Mouse (Mus musculus) hindbrain, embryonic 13.5 days (tissue): ENCODE measurements around the gene Bpgm. TPM values are rescaled to one million over a fixed set of nuclear protein-coding genes. Genes with fewer than 3 reads are reported as not detected.

Experiments
- ATAC-seq: fragments of 200-750 bp; cut with Nextera tagmentation; 2 replicates; pipeline ENCODE4 v1.8.0; 2017; ENCODE audit warnings: moderate TSS enrichment; ENCODE audit not compliant: low FRiP score
- H3K27ac ChIP-seq: fragments of 300-500 bp; sonication (generic); 2 replicates; pipeline ENCODE4 v1.5.1; 2015; ENCODE audit warnings: inconsistent platforms, mild to moderate bottlenecking, moderate library complexity
- H3K27me3 ChIP-seq: fragments of 300-500 bp; sonication (generic); 2 replicates; pipeline ENCODE4 v1.6.1; 2015; ENCODE audit warnings: mild to moderate bottlenecking, inconsistent platforms
- H3K36me3 ChIP-seq: fragments of 300-500 bp; sonication (generic); 2 replicates; pipeline ENCODE4 v1.6.1; 2015; ENCODE audit warnings: mild to moderate bottlenecking, inconsistent platforms
- H3K4me1 ChIP-seq: fragments of 300-500 bp; sonication (generic); replicated peaks from 2 replicates; pipeline ENCODE4 v1.6.1; 2015; ENCODE audit warnings: inconsistent platforms
- H3K4me2 ChIP-seq: fragments of 300-500 bp; sonication (generic); 2 replicates; pipeline ENCODE4 v1.6.1; 2015; ENCODE audit warnings: inconsistent platforms, mild to moderate bottlenecking, moderate library complexity
- H3K4me3 ChIP-seq: fragments of 300-500 bp; sonication (generic); 2 replicates; pipeline ENCODE4 v1.5.1; 2015; ENCODE audit warnings: mild to moderate bottlenecking, inconsistent platforms
- H3K9ac ChIP-seq: fragments of 300-500 bp; sonication (generic); 2 replicates; pipeline ENCODE4 v1.6.1; 2015; ENCODE audit warnings: mild to moderate bottlenecking, inconsistent platforms
- H3K9me3 ChIP-seq: fragments of 300-500 bp; sonication (generic); 2 replicates; pipeline ENCODE4 v1.6.1; 2016; ENCODE audit warnings: inconsistent platforms
- WGBS: fragments of 180-500 bp; shearing (Covaris S2); methylation state at CpG from one replicate; pipeline ENCODE4 v1.1.7; 2015; 5-methylcytosine and 5-hydroxymethylcytosine counted together
- polyA plus RNA-seq: library from polyadenylated mRNA; unstranded; fragments of >200 nt; fragmentation: Nextera tagmentation; extraction: Ambion mirVana; gene quantifications from 2 replicates; pipeline ENCODE4 v1.2.1, GENCODE M21; 2015

Bpgm gene
- polyA plus RNA-seq, 1 experiment from 2014 or later, result 88.0 TPM

GRCm38 (mm10) chr6:34495140-34495551 lies 19.1 kb downstream of the Bpgm start:
- Histone ChIP-seq H3K36me3 (peaks cover 9% of the 10 kb centered on the region; the same call in 1 of the 2 replicates), H3K9ac (no peak overlapping the region), H3K4me1 (peaks cover 21% of the 10 kb centered on the region), H3K4me2 (no peak overlapping the region), H3K9me3 (no peaks in the 10 kb centered on the region), H3K27me3 (no peaks in the 10 kb centered on the region), H3K4me3 (no peak overlapping the region), H3K27ac (peak overlapping the region; percentile 3; the same call in 1 of the 2 replicates)
- ATAC-seq, result no peak
- 72% methylated on average over 7 of the region's 7 CpGs for WGBS

GRCm38 (mm10) chr6:34497991-34498625 lies 22.1 kb downstream of the Bpgm start:
- Histone ChIP-seq H3K4me2 (no peak overlapping the region), H3K9me3 (no peaks in the 10 kb centered on the region), H3K4me3 (no peak overlapping the region), H3K36me3 (peaks cover 6% of the 10 kb centered on the region; the same call in 1 of the 2 replicates), H3K27me3 (no peaks in the 10 kb centered on the region), H3K27ac (no peak overlapping the region), H3K9ac (no peak overlapping the region), H3K4me1 (peaks cover 22% of the 10 kb centered on the region)
- ATAC-seq, result no peak
- WGBS, result 76% methylated on average over 5 of the region's 5 CpGs

GRCm38 (mm10) chr6:34502291-34502690 lies 26.3 kb downstream of the Bpgm start:
- Histone ChIP-seq H3K4me3 (no peak overlapping the region), H3K9ac (no peak overlapping the region), H3K4me2 (no peak overlapping the region), H3K36me3 (peaks cover 22% of the 10 kb centered on the region), H3K27me3 (no peaks in the 10 kb centered on the region), H3K27ac (no peak overlapping the region), H3K9me3 (no peaks in the 10 kb centered on the region), H3K4me1 (peaks cover 8% of the 10 kb centered on the region)
- ATAC-seq, result no peak
- 82% methylated on average over 7 of the region's 7 CpGs for WGBS

GRCm38 (mm10) chr6:34505957-34506356 lies 29.9 kb downstream of the Bpgm start:
- 77% methylated on average over 11 of the region's 11 CpGs for WGBS
- no peak for ATAC-seq
- H3K27ac ChIP-seq, result 0 out of 2 replicates have a peak overlapping the region, but pooled peaks have one; percentile 6

GRCm38 (mm10) chr6:34507581-34507980 lies 31.6 kb downstream of the Bpgm start:
- H3K36me3 ChIP-seq, result peaks cover 24% of the 10 kb centered on the region
- H3K27me3 ChIP-seq, result no peaks in the 10 kb centered on the region
- no peaks in the 10 kb centered on the region for H3K9me3 ChIP-seq
- H3K27ac ChIP-seq, result no peak overlapping the region
- H3K4me2 ChIP-seq, result no peak overlapping the region
- H3K4me3 ChIP-seq, result no peak overlapping the region
- H3K9ac ChIP-seq, result no peak overlapping the region
- no peaks in the 10 kb centered on the region for H3K4me1 ChIP-seq
- WGBS, result 94% methylated on average over 4 of the region's 4 CpGs
- ATAC-seq, result no peak

More at GRCm38 (mm10) chr6:34505957-34506356, 29.9 kb downstream of the Bpgm start:
- H3K4me3 ChIP-seq, result no peak overlapping the region
- H3K4me2 ChIP-seq, result no peak overlapping the region
- 0 out of 2 replicates have a peak, but pooled peaks cover 4% of the 10 kb centered on the region for H3K4me1 ChIP-seq
- no peaks in the 10 kb centered on the region for H3K27me3 ChIP-seq
- no peak overlapping the region for H3K9ac ChIP-seq
- peaks cover 24% of the 10 kb centered on the region for H3K36me3 ChIP-seq
- H3K9me3 ChIP-seq, result no peaks in the 10 kb centered on the region

- no peaks in the 10 kb centered on the region for H3K27me3 ChIP-seq
- H3K4me2 ChIP-seq, result no peak overlapping the region
- no peak for ATAC-seq
- H3K4me3 ChIP-seq, result no peak overlapping the region
- WGBS, result 97% methylated on average over 4 of the region's 4 CpGs
- peaks cover 24% of the 10 kb centered on the region for H3K36me3 ChIP-seq
- no peak overlapping the region for H3K9ac ChIP-seq
- no peaks in the 10 kb centered on the region for H3K9me3 ChIP-seq
- H3K27ac ChIP-seq, result no peak overlapping the region
- H3K4me1 ChIP-seq, result no peaks in the 10 kb centered on the region
Observed at GRCm38 (mm10) chr6:34508016-34508415, 32.0 kb downstream of the Bpgm start.

- Histone ChIP-seq H3K27ac (no peak overlapping the region), H3K4me2 (no peak overlapping the region), H3K9ac (no peak overlapping the region), H3K36me3 (peaks cover 11% of the 10 kb centered on the region), H3K27me3 (no peaks in the 10 kb centered on the region), H3K4me1 (no peaks in the 10 kb centered on the region), H3K9me3 (no peaks in the 10 kb centered on the region), H3K4me3 (no peak overlapping the region)
- ATAC-seq, result no peak
- WGBS, result 95% methylated on average over 5 of the region's 5 CpGs
Observed at GRCm38 (mm10) chr6:34510277-34510676, 34.3 kb downstream of the Bpgm start.

- Histone ChIP-seq H3K4me2 (no peak overlapping the region), H3K9ac (no peak overlapping the region), H3K4me1 (no peaks in the 10 kb centered on the region), H3K27ac (no peak overlapping the region), H3K36me3 (0 out of 2 replicates have a peak, but pooled peaks cover 4% of the 10 kb centered on the region), H3K9me3 (no peaks in the 10 kb centered on the region), H3K4me3 (no peak overlapping the region), H3K27me3 (no peaks in the 10 kb centered on the region)
- peak; percentile 85 for ATAC-seq
- 66% methylated on average over 2 of the region's 2 CpGs for WGBS
Observed at GRCm38 (mm10) chr6:34511410-34511809, 35.4 kb downstream of the Bpgm start.

- H3K36me3 ChIP-seq, result no peaks in the 10 kb centered on the region
- no peaks in the 10 kb centered on the region for H3K27me3 ChIP-seq
- no peak overlapping the region for H3K4me3 ChIP-seq
- H3K4me1 ChIP-seq, result no peaks in the 10 kb centered on the region
- no peaks in the 10 kb centered on the region for H3K9me3 ChIP-seq
- no peak overlapping the region for H3K9ac ChIP-seq
- no peak for ATAC-seq
- no peak overlapping the region for H3K4me2 ChIP-seq
- H3K27ac ChIP-seq, result no peak overlapping the region
Observed at GRCm38 (mm10) chr6:34512741-34513140, 36.7 kb downstream of the Bpgm start.

GRCm38 (mm10) chr6:34514655-34515054 lies 38.6 kb downstream of the Bpgm start:
- Histone ChIP-seq H3K4me3 (no peak overlapping the region), H3K27me3 (no peaks in the 10 kb centered on the region), H3K36me3 (no peaks in the 10 kb centered on the region), H3K9me3 (no peaks in the 10 kb centered on the region), H3K4me1 (no peaks in the 10 kb centered on the region), H3K4me2 (no peak overlapping the region), H3K27ac (no peak overlapping the region), H3K9ac (no peak overlapping the region)
- 55% methylated on average over 5 of the region's 5 CpGs for WGBS
- no peak for ATAC-seq

- Histone ChIP-seq H3K4me2 (no peak overlapping the region), H3K4me3 (no peak overlapping the region), H3K9ac (no peak overlapping the region), H3K27ac (no peak overlapping the region), H3K4me1 (no peaks in the 10 kb centered on the region), H3K27me3 (no peaks in the 10 kb centered on the region), H3K36me3 (no peaks in the 10 kb centered on the region), H3K9me3 (no peaks in the 10 kb centered on the region)
- ATAC-seq, result no peak
- WGBS, result 77% methylated on average over 10 of the region's 10 CpGs
Observed at GRCm38 (mm10) chr6:34515098-34515782, 39.2 kb downstream of the Bpgm start.

GRCm38 (mm10) chr6:34515783-34516099 lies 39.7 kb downstream of the Bpgm start:
- 56% methylated on average over 1 of the region's 1 CpGs for WGBS
- no peaks in the 10 kb centered on the region for H3K4me1 ChIP-seq
- H3K9ac ChIP-seq, result no peak overlapping the region
- H3K9me3 ChIP-seq, result no peaks in the 10 kb centered on the region
- H3K27ac ChIP-seq, result no peak overlapping the region
- no peak overlapping the region for H3K4me2 ChIP-seq
- ATAC-seq, result no peak
- no peaks in the 10 kb centered on the region for H3K27me3 ChIP-seq
- H3K4me3 ChIP-seq, result no peak overlapping the region
- H3K36me3 ChIP-seq, result no peaks in the 10 kb centered on the region

- Histone ChIP-seq H3K4me2 (no peak overlapping the region), H3K36me3 (no peaks in the 10 kb centered on the region), H3K27me3 (no peaks in the 10 kb centered on the region), H3K27ac (no peak overlapping the region), H3K9me3 (no peaks in the 10 kb centered on the region), H3K4me3 (no peak overlapping the region), H3K9ac (no peak overlapping the region), H3K4me1 (no peaks in the 10 kb centered on the region)
- ATAC-seq, result no peak
- WGBS, result 84% methylated on average over 5 of the region's 5 CpGs
Observed at GRCm38 (mm10) chr6:34517750-34518149, 41.7 kb downstream of the Bpgm start.
